Mouse (Mus musculus) stomach, embryonic 16.5 days (tissue): Measurements from ENCODE around the gene Nod1. TPM values are rescaled to one million over a fixed set of nuclear protein-coding genes. Genes with fewer than 3 reads are reported as not detected.

ENCODE experiments used
- ATAC-seq: fragments of 200-750 bp; cut with Nextera tagmentation; 2 replicates; pipeline ENCODE4 v1.8.0; 2017; ENCODE audit warnings: moderate number of reproducible peaks, moderate TSS enrichment; ENCODE audit not compliant: insufficient read depth, low FRiP score
- H3K27ac ChIP-seq: fragments of 300-500 bp; sonication (generic); 2 replicates; pipeline ENCODE4 v1.5.1; 2014; ENCODE audit warnings: low read length
- H3K27me3 ChIP-seq: fragments of 300-500 bp; sonication (generic); 2 replicates; pipeline ENCODE4 v1.6.1; 2014; ENCODE audit warnings: low read length, control low read depth, mixed read lengths; ENCODE audit not compliant: control insufficient read depth, insufficient read depth
- H3K36me3 ChIP-seq: fragments of 300-500 bp; sonication (generic); 2 replicates; pipeline ENCODE4 v1.6.1; 2014; ENCODE audit warnings: low read length; ENCODE audit not compliant: control insufficient read depth, insufficient read depth
- H3K4me1 ChIP-seq: fragments of 300-500 bp; sonication (generic); 2 replicates; pipeline ENCODE4 v1.6.1; 2014; ENCODE audit warnings: low read length, control low read depth, mixed read lengths; ENCODE audit not compliant: control insufficient read depth, insufficient read depth
- H3K4me2 ChIP-seq: fragments of 300-500 bp; sonication (generic); 2 replicates; pipeline ENCODE4 v1.6.1; 2014; ENCODE audit warnings: low read depth, low read length, mixed read lengths
- H3K4me3 ChIP-seq: fragments of 300-500 bp; sonication (generic); replicated peaks from 2 replicates; pipeline ENCODE4 v1.5.1; 2014; ENCODE audit warnings: mild to moderate bottlenecking, low read length
- H3K9ac ChIP-seq: fragments of 300-500 bp; sonication (generic); 2 replicates; pipeline ENCODE4 v1.6.1; 2014; ENCODE audit warnings: low read length
- H3K9me3 ChIP-seq: fragments of 300-500 bp; sonication (generic); replicated peaks from 2 replicates; pipeline ENCODE4 v1.6.1; 2016; ENCODE audit warnings: low read length, control low read depth; ENCODE audit not compliant: control insufficient read depth
- WGBS: fragments of 180-500 bp; shearing (Covaris S2); extraction: QIAGEN DNeasy Blood & Tissue Kit; methylation state at CpG from one replicate; pipeline ENCODE4 v1.1.7; 2014; 5-methylcytosine and 5-hydroxymethylcytosine counted together
- polyA plus RNA-seq: library from polyadenylated mRNA; unstranded; fragments of >200 nt; fragmentation: Nextera tagmentation; extraction: Ambion mirVana; gene quantifications from 2 replicates; pipeline ENCODE4 v1.2.1, GENCODE M21; 2015

The Nod1 gene
- polyA plus RNA-seq, 1 experiment from 2014 or later: 9.8 TPM

DNA sequence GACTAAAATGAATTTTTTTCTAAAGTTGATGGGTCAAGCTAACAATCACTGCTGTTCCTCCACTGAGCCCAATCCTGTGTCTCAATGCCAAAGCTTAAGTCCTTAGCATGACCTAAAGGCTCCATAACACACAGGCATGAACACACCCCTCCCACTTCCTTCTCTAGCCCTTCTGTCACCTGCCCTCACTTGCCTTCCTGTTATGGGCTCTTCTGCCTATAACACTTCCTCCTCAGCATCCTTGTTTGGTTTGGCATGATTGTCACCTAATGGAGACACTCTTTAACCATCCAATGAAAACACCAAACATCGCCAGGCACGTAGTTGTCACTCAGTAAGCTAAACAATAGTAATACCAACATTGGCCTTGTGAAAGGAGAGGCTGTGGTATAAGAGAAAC is 69.9 kb downstream of the Nod1 start:
- Histone ChIP-seq H3K4me3 (no peak overlapping the region), H3K4me1 (no peaks in the 10 kb centered on the region), H3K9ac (no peak overlapping the region), H3K4me2 (no peak overlapping the region), H3K27ac (no peak overlapping the region), H3K36me3 (no peaks in the 10 kb centered on the region), H3K27me3 (no peaks in the 10 kb centered on the region), H3K9me3 (no peaks in the 10 kb centered on the region)
- 74% methylated on average over 2 of the region's 2 CpGs for WGBS
- ATAC-seq: no peak

DNA sequence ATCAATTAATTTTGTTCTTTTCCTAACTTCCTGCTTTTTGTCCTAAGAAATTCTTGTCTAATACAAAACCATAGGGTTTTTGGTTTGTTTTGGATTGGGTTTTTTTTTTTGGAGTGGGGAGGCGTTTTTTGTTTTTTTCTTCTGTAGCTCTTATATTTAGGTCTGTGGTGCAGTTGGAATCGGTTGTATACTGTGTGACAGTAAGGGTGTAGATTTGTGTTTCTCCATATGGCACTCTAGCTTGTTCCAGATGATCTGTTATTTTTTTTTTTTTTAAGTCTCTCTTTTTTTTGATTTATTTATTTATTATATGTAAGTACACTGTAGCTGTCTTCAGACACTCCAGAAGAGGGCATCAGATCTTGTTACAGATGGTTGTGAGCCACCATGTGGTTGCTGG is 72.2 kb downstream of the Nod1 start:
- 85% methylated on average over 2 of the region's 2 CpGs for WGBS

DNA sequence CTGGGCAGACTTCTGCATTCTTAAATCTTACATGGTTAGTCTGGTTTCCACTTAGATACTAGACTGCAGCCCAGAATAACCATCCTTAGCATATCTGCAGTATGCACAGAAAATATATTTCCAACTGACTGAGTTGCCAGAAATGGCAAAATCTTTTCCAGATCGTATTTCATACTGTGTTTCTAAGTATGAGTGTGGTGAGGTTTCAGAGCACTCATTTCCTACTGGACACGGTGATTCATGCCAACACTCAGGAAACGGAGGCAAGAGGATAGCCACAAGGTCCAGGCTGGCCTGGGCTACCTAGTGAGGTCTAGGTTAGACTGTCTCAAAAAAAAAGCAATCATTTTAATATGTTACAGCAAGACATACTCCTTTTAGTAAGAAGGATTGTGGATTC is 81.0 kb downstream of the Nod1 start:
- no peaks in the 10 kb centered on the region for H3K9me3 ChIP-seq
- H3K4me3 ChIP-seq: no peak overlapping the region
- H3K9ac ChIP-seq: no peak overlapping the region
- H3K27ac ChIP-seq: no peak overlapping the region
- no peaks in the 10 kb centered on the region for H3K27me3 ChIP-seq
- WGBS: 70% methylated on average over 3 of the region's 3 CpGs
- ATAC-seq: no peak
- no peak overlapping the region for H3K4me2 ChIP-seq
- H3K36me3 ChIP-seq: no peaks in the 10 kb centered on the region
- H3K4me1 ChIP-seq: no peaks in the 10 kb centered on the region

More for the DNA sequence above, 72.2 kb downstream of the Nod1 start:
- Histone ChIP-seq H3K36me3 (no peaks in the 10 kb centered on the region), H3K9ac (no peak overlapping the region), H3K9me3 (no peaks in the 10 kb centered on the region), H3K4me2 (no peak overlapping the region), H3K27me3 (no peaks in the 10 kb centered on the region), H3K4me1 (no peaks in the 10 kb centered on the region), H3K4me3 (no peak overlapping the region), H3K27ac (no peak overlapping the region)
- ATAC-seq: no peak

DNA sequence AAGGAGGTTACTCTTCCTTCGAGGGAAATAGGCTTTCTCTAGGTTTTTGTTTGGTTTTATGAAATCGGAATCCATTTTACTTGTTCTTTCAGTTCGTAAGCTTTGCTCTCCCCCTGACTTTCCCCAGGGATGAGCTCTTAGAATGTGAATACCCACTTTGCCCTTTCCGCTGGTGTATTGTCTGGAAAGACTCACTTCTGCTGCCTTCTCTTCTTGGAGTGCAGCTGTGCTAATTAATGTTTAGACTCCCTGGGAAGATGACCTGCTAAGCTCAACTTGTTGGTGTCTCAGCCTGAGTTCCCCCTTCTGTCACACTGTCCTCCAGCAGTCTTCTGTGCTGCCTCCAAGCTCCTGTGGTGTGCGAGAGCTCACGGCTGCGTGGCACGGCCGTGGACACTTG is 82.2 kb downstream of the Nod1 start:
- Histone ChIP-seq H3K4me3 (no peak overlapping the region), H3K36me3 (no peaks in the 10 kb centered on the region; the same call in 1 of the 2 replicates), H3K4me2 (no peak overlapping the region), H3K4me1 (no peaks in the 10 kb centered on the region), H3K9me3 (no peaks in the 10 kb centered on the region), H3K27me3 (no peaks in the 10 kb centered on the region), H3K9ac (no peak overlapping the region), H3K27ac (no peak overlapping the region)
- WGBS: 80% methylated on average over 9 of the region's 9 CpGs
- no peak for ATAC-seq

DNA sequence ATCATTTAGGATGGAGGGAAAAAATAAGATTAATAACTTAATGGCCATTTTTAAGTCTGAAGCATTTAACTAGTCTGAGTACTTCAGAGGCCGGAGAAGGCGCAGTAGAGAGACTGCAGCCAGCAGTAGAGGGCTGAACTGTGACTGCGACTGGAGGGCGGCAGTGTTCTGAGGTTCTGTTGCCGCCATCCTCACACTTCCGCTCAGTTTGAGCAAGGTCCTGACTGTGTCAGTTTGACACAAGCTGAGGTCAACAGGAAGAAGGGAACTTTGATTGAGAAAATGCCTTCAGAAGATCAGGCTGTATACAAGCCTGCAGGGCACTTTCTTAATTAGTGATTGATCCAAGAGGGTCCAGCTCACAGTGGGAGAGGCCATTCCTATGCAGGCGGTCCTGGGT is 86.2 kb downstream of the Nod1 start:
- H3K4me2 ChIP-seq: no peak overlapping the region
- no peak overlapping the region for H3K9ac ChIP-seq
- no peaks in the 10 kb centered on the region for H3K27me3 ChIP-seq
- no peaks in the 10 kb centered on the region for H3K9me3 ChIP-seq
- 78% methylated on average over 7 of the region's 7 CpGs for WGBS
- no peaks in the 10 kb centered on the region; the same call in 1 of the 2 replicates for H3K36me3 ChIP-seq
- no peaks in the 10 kb centered on the region for H3K4me1 ChIP-seq
- H3K4me3 ChIP-seq: no peak overlapping the region
- no peak overlapping the region for H3K27ac ChIP-seq
- ATAC-seq: no peak

DNA sequence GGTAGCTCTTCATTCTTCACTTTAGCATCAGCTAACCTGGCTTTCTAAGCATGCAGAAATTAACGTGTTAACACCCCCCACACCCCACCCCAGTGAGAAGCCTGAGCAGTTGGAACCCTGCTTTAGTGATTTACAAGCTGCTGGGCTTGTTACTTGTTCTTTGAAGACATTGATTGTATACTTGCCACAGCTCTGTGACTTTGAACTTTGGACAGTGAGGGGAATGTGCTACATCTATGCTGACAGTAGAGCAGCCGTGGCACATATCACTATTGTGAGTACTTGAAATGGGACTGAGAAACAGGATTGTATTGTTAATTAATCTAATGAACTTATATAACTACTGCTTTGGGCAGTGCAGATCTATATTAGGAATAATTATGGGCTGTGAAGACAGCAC is 89.0 kb downstream of the Nod1 start:
- no peaks in the 10 kb centered on the region; the same call in 1 of the 2 replicates for H3K36me3 ChIP-seq
- no peaks in the 10 kb centered on the region for H3K9me3 ChIP-seq
- H3K4me2 ChIP-seq: no peak overlapping the region
- 69% methylated on average over 2 of the region's 2 CpGs for WGBS
- no peak overlapping the region for H3K9ac ChIP-seq
- no peaks in the 10 kb centered on the region for H3K4me1 ChIP-seq
- no peak overlapping the region for H3K27ac ChIP-seq
- ATAC-seq: no peak
- H3K27me3 ChIP-seq: no peaks in the 10 kb centered on the region
- H3K4me3 ChIP-seq: no peak overlapping the region

DNA sequence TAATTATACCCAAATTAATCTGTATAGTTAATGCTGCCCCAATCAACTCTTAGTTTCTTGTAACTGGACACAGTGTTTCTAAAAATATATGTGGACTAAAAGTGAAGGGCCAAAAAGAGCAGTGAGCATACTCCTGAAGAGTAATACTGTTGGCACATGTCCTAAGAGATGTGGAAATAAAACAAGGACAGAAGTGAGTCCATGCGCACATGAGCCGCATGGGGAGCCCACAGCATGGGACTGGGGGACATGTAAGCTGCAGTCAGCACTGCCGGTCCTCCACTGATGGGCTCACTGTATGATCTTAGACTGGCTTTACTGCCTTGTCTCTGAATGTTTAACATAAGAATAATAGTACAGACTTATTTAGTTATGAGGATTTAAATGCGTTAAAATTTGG is 92.3 kb downstream of the Nod1 start:
- H3K4me1 ChIP-seq: peaks cover 5% of the 10 kb centered on the region; the same call in 1 of the 2 replicates
- ATAC-seq: no peak
- H3K27ac ChIP-seq: no peak overlapping the region
- H3K36me3 ChIP-seq: no peaks in the 10 kb centered on the region; the same call in 1 of the 2 replicates
- no peak overlapping the region for H3K9ac ChIP-seq
- no peak overlapping the region for H3K4me2 ChIP-seq
- no peaks in the 10 kb centered on the region for H3K9me3 ChIP-seq
- H3K27me3 ChIP-seq: no peaks in the 10 kb centered on the region
- no peak overlapping the region for H3K4me3 ChIP-seq
- WGBS: 82% methylated on average over 4 of the region's 4 CpGs

DNA sequence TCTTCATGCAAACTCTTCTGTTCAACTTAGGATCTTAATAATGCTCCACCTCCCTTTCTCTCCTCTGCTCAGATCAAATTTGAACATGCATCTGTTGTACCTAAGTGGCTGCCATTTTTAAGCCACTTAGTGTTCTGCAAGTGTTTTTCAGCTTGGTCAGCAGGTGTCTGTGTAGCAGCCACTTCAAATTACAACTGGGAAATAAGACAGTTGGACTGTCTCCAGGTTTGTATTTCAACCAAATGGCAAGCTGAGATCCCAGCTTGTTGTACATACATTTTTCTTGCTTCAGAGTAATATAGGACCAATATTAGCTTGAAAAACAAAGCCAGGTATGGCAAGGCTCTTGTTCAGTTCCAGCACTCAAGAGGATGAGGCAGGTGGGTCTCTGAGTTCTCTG is 93.9 kb downstream of the Nod1 start:
- Histone ChIP-seq H3K9ac (no peak overlapping the region), H3K4me1 (peaks cover 5% of the 10 kb centered on the region; the same call in 1 of the 2 replicates), H3K27ac (no peak overlapping the region), H3K4me3 (no peak overlapping the region), H3K36me3 (no peaks in the 10 kb centered on the region), H3K4me2 (no peak overlapping the region), H3K9me3 (no peaks in the 10 kb centered on the region), H3K27me3 (no peaks in the 10 kb centered on the region)
- ATAC-seq: no peak

DNA sequence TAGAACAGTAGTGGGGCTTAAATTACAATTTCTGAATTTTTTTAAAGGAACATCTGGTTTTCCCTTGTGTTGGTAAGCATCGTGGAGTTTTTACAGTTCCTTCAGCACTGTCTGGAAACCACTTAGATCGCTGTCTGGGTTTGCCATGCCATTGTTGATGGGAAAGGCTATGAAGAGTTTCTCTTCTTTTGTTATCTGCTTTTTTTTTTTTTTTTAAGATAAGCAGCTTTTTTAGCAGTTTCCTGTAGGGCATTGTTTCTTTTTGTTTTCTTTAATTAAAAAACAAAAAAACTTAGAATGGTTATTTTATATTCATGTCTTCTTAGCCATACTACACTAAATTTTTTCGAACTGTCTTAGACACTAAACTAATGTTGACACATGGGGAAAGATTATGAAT is 94.8 kb downstream of the Nod1 start:
- Histone ChIP-seq H3K4me1 (peaks cover 9% of the 10 kb centered on the region), H3K27me3 (no peaks in the 10 kb centered on the region), H3K4me3 (no peak overlapping the region), H3K9me3 (no peaks in the 10 kb centered on the region), H3K27ac (no peak overlapping the region), H3K9ac (no peak overlapping the region), H3K36me3 (no peaks in the 10 kb centered on the region), H3K4me2 (no peak overlapping the region)
- ATAC-seq: no peak
- WGBS: 75% methylated on average over 3 of the region's 3 CpGs

DNA sequence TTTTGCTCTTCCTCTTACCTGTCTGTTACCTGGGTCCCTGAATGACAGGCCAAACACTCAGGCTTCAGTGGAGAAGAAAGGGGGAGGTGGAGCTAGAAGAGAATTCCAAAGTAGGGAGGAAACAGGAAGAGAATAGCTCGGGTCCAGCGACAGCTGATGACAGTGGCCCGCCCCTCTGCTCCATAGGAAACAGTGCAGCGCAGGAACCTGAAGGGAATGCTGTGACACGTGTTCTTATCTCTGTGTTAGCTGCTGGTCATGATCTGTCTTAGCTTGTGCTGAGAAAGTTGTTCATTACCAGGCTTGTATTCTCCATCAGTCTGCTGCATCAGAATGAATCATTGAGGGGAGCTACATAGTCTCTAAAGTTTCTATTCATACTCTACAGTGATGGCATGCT is 95.6 kb downstream of the Nod1 start:
- Histone ChIP-seq H3K4me2 (no peak overlapping the region), H3K4me1 (peaks cover 9% of the 10 kb centered on the region), H3K27ac (no peak overlapping the region), H3K4me3 (no peak overlapping the region), H3K27me3 (no peaks in the 10 kb centered on the region), H3K9me3 (no peaks in the 10 kb centered on the region), H3K36me3 (no peaks in the 10 kb centered on the region), H3K9ac (no peak overlapping the region)
- WGBS: 34% methylated on average over 5 of the region's 5 CpGs
- no peak for ATAC-seq
